Mouse (Mus musculus) urinary bladder, postnatal 4 days (tissue): ENCODE results near the gene Lrrc74b.

Experiments used
- DNase-seq, 2 experiments: peaks; one replicate each; pipeline ENCODE4 v3.0.0; 2021 to 2022; ENCODE audit warnings: low spot score in 2 of 2

Lrrc74b gene

DNA sequence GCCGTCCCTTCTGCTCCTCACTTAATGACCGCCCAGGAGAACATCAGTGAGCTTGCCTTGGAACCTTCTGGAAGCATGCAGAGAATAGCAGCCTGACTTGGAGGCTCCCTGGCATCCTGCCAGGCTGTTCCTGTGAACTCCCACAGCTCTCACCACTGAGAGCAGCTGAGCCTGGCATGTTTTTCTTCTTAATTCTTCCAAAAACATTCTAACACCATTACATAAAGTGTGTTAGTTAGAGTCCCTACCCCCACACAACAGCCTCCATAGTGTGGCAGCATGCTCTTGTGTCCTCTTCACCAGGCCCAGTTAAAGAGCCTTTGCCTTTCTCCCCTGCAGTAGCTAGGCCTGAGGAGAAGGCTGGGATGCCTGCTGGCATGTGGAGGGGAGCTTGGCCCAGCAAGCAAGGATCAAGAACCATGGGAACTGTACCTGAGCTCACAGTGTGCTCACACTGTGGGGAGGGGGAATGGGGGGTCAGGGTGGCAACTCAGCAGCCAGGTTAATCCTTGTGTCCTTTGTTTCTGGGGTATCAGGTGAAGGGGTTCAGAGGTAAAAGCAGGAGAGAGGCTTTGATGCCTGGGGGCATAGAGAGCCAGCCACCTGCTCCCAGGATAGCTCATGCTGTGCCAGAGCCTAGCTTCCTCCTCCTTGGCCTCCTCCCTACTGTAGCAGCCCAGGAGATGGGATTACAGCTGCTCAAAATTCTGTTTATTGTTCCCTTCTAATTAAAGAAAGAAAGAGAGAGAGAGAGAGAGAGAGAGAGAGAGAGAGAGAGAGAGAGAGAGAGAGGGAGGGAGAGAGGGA is 64.3 kb downstream of the Lrrc74b start:
- peak; percentile 45 to 74 for DNase-seq
